Comparison of ENCODE assay signal across 9 mouse cellular contexts in the genomic region with DNA sequence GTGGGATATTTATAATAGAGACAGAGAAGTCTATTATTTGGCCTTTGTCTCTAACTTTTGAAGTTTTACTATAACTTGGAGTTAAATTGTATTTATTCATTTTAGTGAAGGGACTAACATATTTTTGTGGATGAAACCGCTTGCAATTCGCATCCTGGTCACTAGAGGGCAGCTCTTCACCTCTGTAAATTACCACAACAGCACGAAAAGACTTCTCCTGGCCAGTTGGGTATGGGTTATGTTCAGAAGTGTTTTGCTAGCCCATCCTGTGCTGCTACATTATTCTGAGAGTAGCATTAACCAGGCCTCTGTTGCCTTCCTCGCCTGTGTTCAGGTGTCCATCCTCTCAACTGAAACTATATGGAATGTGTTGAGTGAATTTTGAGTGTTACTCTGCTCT.
DNase-seq lines count a peak whose midpoint lies in the region; ATAC-seq lines count a peak whose summit lies in the region.
"Had no signal": no experiment of that assay in that cellular context is flagged by ENCODE, and none has a peak within 500 bp of the region (broad histone marks: within the 10 kb centered on the region; RNA-seq: fewer than 3 reads in every experiment).

No protein-coding gene starts in this region.

- no peak overlapping the region for H3K9ac ChIP-seq in kidney, embryonic 15.5 days
- H3K9ac ChIP-seq: lung, embryonic 15.5 days had no signal

- no peak; the same call in 1 of the 2 replicates for ATAC-seq in kidney, embryonic 15.5 days (replicated peaks; ENCODE audit: low FRiP score)
- ATAC-seq in granulocyte monocyte progenitor cell, adult 5-6 weeks (replicated peaks; ENCODE audit: poor library complexity, severe bottlenecking): peak; percentile 77
- ATAC-seq in megakaryocyte-erythroid progenitor cell, adult 5-6 weeks (replicated peaks; ENCODE audit: low FRiP score, low TSS enrichment, poor library complexity, severe bottlenecking): peak; percentile 66

- WGBS in kidney, embryonic 15.5 days: 4% methylated on average over 4 of the region's 4 CpGs
- 8% methylated on average over 4 of the region's 4 CpGs for WGBS in embryonic facial prominence, embryonic 10.5 days

- H3K4me3 ChIP-seq in kidney, embryonic 15.5 days (replicated peaks): no peak overlapping the region
- H3K4me3 ChIP-seq in embryonic facial prominence, embryonic 10.5 days: no peak overlapping the region
- H3K4me3 ChIP-seq: lung, embryonic 15.5 days had no signal

- H3K9me3 ChIP-seq in kidney, embryonic 15.5 days (replicated peaks): no peaks in the 10 kb centered on the region
- no peaks in the 10 kb centered on the region for H3K9me3 ChIP-seq in embryonic facial prominence, embryonic 10.5 days
- H3K9me3 ChIP-seq: lung, embryonic 15.5 days had no signal

- peak; percentile 59 for DNase-seq in kidney, adult 18-20 months
- DNase-seq in adrenal gland, postnatal 25 days: peak; percentile 50
- DNase-seq in embryonic facial prominence, embryonic 10.5 days (ENCODE audit: low spot score): peak; percentile 52
- peak; percentile 74 to 78 for DNase-seq in layer of hippocampus, postnatal 10 days (ENCODE audit: low spot score in 2 of 2)
- peak; percentile 28 to 74 for DNase-seq in spleen, postnatal 4 days (ENCODE audit: low spot score in 2 of 2)

- H3K27ac ChIP-seq in kidney, embryonic 15.5 days: no peak overlapping the region
- no peak overlapping the region for H3K27ac ChIP-seq in embryonic facial prominence, embryonic 10.5 days (replicated peaks)
- H3K27ac ChIP-seq: lung, embryonic 15.5 days had no signal

- no peaks in the 10 kb centered on the region for H3K4me1 ChIP-seq in kidney, embryonic 15.5 days
- H3K4me1 ChIP-seq in embryonic facial prominence, embryonic 10.5 days: no peaks in the 10 kb centered on the region
- H3K4me1 ChIP-seq: lung, embryonic 15.5 days had no signal

- no peaks in the 10 kb centered on the region for H3K27me3 ChIP-seq in kidney, embryonic 15.5 days
- H3K27me3 ChIP-seq in embryonic facial prominence, embryonic 10.5 days (replicated peaks; ENCODE audit: low read depth, poor library complexity, severe bottlenecking): no peaks in the 10 kb centered on the region
- H3K27me3 ChIP-seq: lung, embryonic 15.5 days had no signal

- no peak overlapping the region for H3K4me2 ChIP-seq in kidney, embryonic 15.5 days
- H3K4me2 ChIP-seq: lung, embryonic 15.5 days had no signal

- H3K36me3 ChIP-seq in kidney, embryonic 15.5 days: no peaks in the 10 kb centered on the region
- no peaks in the 10 kb centered on the region for H3K36me3 ChIP-seq in embryonic facial prominence, embryonic 10.5 days (replicated peaks)
- H3K36me3 ChIP-seq: lung, embryonic 15.5 days had no signal
